Mouse (Mus musculus): ENCODE measurements at regions not wholly inside any gene's neighbourhood (a gene's known extent, or its start where the extent isn't known, plus 50 kb on each side); places are given as distances from the start of the nearest gene placed in this dataset.

DNA sequence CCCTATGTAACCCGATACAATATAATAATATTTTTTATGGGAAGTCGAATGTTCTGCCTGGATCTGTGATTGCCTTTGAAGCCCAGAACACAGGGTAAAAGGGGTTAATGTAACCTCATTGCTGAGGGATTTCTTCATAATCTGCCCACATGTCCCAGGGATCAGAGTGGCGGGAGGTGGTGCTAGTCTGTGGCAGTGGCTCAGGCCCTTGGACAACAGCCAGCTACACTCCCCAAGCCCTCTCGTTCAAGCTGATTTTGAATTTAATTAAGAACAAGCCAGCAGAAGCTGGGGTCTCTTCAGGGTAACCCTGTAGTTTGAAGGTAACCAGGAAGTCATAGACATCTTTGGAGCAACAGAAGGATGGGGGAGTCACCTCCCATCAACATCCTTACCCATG lies 171.5 kb downstream of the Sox9 start:
- no peak for ATAC-seq (ENCODE audit: low FRiP score, low read depth)
- Histone ChIP-seq H3K27ac (replicated peaks) (no peak overlapping the region), H3K9ac (no peak overlapping the region), H3K4me3 (no peak overlapping the region), H3K4me1 (replicated peaks) (0 out of 2 replicates have a peak, but pooled peaks cover 3% of the 10 kb centered on the region), H3K27me3 (no peaks in the 10 kb centered on the region), H3K4me2 (no peak overlapping the region), H3K36me3 (no peaks in the 10 kb centered on the region), H3K9me3 (no peaks in the 10 kb centered on the region)
- WGBS: 57% methylated on average over 4 of the region's 4 CpGs

DNA sequence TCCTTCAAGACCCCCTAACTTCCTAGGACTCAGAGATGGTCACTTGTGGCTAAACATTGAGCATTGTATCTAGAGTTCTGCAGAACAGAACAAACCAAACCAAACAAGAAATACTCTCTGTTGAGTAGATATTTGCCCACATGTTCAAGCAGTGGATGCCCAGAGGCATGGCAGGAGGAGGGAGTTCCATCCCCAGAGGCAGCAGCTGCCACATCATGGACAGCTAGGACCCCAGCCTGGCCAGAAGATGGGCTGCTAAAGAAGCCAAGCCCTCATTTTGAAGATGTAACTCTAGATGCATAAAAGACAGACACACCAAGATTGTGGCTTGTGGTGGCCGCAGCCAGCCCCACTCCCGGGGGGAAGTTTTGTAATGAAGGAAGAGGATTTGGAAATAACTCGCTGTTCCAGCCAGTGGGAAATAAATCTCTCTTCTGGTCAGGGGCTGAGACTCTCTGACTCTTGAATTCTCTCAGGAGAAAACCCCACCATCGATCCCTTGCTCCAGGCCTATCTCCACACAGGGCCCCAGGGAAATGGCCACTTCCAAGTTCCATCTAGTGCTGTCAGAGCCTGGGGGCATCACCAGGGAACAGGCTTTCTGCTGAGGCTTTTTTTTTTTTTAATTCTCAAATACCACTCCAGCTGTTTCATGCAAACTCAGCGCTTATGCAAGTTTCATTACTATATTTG lies 174.9 kb downstream of the Sox9 start:
- Histone ChIP-seq H3K27me3 (no peaks in the 10 kb centered on the region), H3K4me2 (no peak overlapping the region), H3K27ac (replicated peaks) (no peak overlapping the region), H3K9me3 (no peaks in the 10 kb centered on the region), H3K4me3 (no peak overlapping the region), H3K4me1 (replicated peaks) (peaks cover 12% of the 10 kb centered on the region; the same call in 1 of the 2 replicates), H3K36me3 (no peaks in the 10 kb centered on the region), H3K9ac (no peak overlapping the region)
- ATAC-seq (ENCODE audit: low FRiP score, low read depth): no peak
- WGBS: 68% methylated on average over 5 of the region's 5 CpGs

- H3K9me3 ChIP-seq: no peaks in the 10 kb centered on the region
- 17% methylated on average over 5 of the region's 5 CpGs for WGBS
- H3K27me3 ChIP-seq: no peaks in the 10 kb centered on the region
- peaks cover 9% of the 10 kb centered on the region; the same call in 1 of the 2 replicates for H3K4me1 ChIP-seq (replicated peaks)
- H3K9ac ChIP-seq: no peak overlapping the region
- no peaks in the 10 kb centered on the region for H3K36me3 ChIP-seq
- ATAC-seq (ENCODE audit: low FRiP score, low read depth): no peak
- no peak overlapping the region for H3K27ac ChIP-seq (replicated peaks)
- no peak overlapping the region for H3K4me3 ChIP-seq
- no peak overlapping the region for H3K4me2 ChIP-seq
Observed at GRCm38 (mm10) chr11:112959609-112960008, 177.6 kb downstream of the Sox9 start.

GRCm38 (mm10) chr11:112973286-112973685 lies 191.3 kb downstream of the Sox9 start:
- no peaks in the 10 kb centered on the region for H3K9me3 ChIP-seq
- no peak overlapping the region for H3K27ac ChIP-seq (replicated peaks)
- H3K4me1 ChIP-seq (replicated peaks): peaks cover 15% of the 10 kb centered on the region
- no peak overlapping the region for H3K4me3 ChIP-seq
- H3K27me3 ChIP-seq: no peaks in the 10 kb centered on the region
- WGBS: 59% methylated on average over 8 of the region's 8 CpGs
- no peak overlapping the region for H3K4me2 ChIP-seq
- H3K9ac ChIP-seq: no peak overlapping the region
- no peaks in the 10 kb centered on the region for H3K36me3 ChIP-seq
- no peak for ATAC-seq (ENCODE audit: low FRiP score, low read depth)

DNA sequence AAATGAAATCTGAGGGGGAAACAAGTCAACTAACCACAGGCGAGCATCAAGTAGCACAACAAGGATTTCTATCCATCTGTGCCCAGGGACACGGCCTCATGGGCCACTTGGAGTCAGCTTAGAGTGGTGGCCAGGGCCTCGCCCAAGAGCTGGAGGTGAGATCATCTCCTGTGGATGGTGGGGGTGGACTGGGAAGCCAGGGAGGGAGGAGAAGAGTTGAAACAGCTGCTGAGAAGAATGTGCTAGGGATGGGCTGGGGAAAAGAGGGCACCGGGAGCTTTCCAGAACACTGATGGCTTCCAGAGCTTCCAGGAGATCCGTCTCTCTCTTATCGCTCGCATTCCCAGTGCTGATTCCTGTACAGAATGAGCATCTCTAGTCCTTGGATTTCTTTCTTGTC lies 192.9 kb downstream of the Sox9 start:
- H3K9ac ChIP-seq: no peak overlapping the region
- H3K9me3 ChIP-seq: no peaks in the 10 kb centered on the region
- no peak overlapping the region for H3K4me2 ChIP-seq
- H3K27ac ChIP-seq (replicated peaks): no peak overlapping the region
- no peak for ATAC-seq (ENCODE audit: low FRiP score, low read depth)
- H3K4me1 ChIP-seq (replicated peaks): peaks cover 15% of the 10 kb centered on the region
- H3K36me3 ChIP-seq: no peaks in the 10 kb centered on the region
- H3K4me3 ChIP-seq: no peak overlapping the region
- H3K27me3 ChIP-seq: no peaks in the 10 kb centered on the region
- 97% methylated on average over 7 of the region's 7 CpGs for WGBS

- 0 out of 2 replicates have a peak overlapping the region, but pooled peaks have one; percentile 1 for H3K4me2 ChIP-seq
- no peaks in the 10 kb centered on the region for H3K27me3 ChIP-seq
- no peaks in the 10 kb centered on the region for H3K9me3 ChIP-seq
- H3K9ac ChIP-seq: no peak overlapping the region
- H3K27ac ChIP-seq (replicated peaks): peak overlapping the region; percentile 43
- no peaks in the 10 kb centered on the region for H3K36me3 ChIP-seq
- peaks cover 18% of the 10 kb centered on the region for H3K4me1 ChIP-seq (replicated peaks)
- 11% methylated on average over 12 of the region's 12 CpGs for WGBS
- no peak overlapping the region for H3K4me3 ChIP-seq
- ATAC-seq (ENCODE audit: low FRiP score, low read depth): peak; percentile 76
Observed at GRCm38 (mm10) chr11:112976914-112977785, 195.1 kb downstream of the Sox9 start.

DNA sequence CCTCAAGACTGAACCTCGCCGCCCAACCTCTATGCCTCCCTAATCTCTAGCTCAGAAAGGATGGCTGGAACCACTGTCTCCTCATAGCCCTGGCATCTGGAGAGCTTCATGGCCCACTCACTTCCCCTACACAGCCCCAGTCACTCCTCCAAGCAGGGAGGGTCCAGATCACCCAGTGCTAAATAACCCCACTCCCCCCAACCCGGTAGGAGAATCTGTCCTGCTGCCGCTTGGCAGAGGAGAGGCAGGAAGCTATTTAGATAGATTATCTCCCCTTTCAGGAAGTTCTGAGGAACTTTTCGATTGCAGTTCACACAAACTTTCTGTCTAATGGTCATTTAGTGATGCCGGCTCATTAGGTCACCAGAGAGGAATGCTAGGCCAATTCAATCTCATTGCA lies 196.9 kb downstream of the Sox9 start:
- no peak overlapping the region for H3K27ac ChIP-seq (replicated peaks)
- no peak overlapping the region for H3K9ac ChIP-seq
- WGBS: 67% methylated on average over 6 of the region's 6 CpGs
- peaks cover 31% of the 10 kb centered on the region for H3K4me1 ChIP-seq (replicated peaks)
- H3K4me2 ChIP-seq: no peak overlapping the region
- no peaks in the 10 kb centered on the region for H3K36me3 ChIP-seq
- ATAC-seq (ENCODE audit: low FRiP score, low read depth): no peak
- H3K9me3 ChIP-seq: no peaks in the 10 kb centered on the region
- no peaks in the 10 kb centered on the region for H3K27me3 ChIP-seq
- no peak overlapping the region for H3K4me3 ChIP-seq

DNA sequence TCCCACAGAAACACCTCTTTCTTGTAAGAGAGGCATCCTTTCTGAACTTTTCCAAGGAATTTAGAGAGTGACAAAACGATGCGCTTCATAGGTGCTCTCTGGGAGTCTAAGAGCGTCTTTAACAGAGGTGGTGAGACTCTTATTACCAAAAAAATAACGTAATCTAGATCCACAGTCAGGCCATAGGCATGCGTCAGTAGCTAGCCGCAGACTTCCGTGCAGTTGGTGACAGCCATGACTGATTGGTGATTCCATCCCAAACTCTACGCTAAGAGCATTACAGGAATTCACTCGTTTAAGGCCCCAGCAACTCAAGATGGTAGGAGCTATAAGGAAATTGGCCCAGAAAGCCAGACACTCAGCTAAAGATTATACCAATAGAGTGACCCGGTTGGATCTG lies 197.4 kb downstream of the Sox9 start:
- H3K27me3 ChIP-seq: no peaks in the 10 kb centered on the region
- H3K4me1 ChIP-seq (replicated peaks): peaks cover 31% of the 10 kb centered on the region
- no peak for ATAC-seq (ENCODE audit: low FRiP score, low read depth)
- H3K4me2 ChIP-seq: no peak overlapping the region
- H3K9ac ChIP-seq: no peak overlapping the region
- no peak overlapping the region for H3K4me3 ChIP-seq
- 69% methylated on average over 10 of the region's 10 CpGs for WGBS
- no peak overlapping the region for H3K27ac ChIP-seq (replicated peaks)
- no peaks in the 10 kb centered on the region for H3K36me3 ChIP-seq
- H3K9me3 ChIP-seq: no peaks in the 10 kb centered on the region

- Histone ChIP-seq H3K36me3 (no peaks in the 10 kb centered on the region), H3K27me3 (no peaks in the 10 kb centered on the region), H3K4me3 (no peak overlapping the region), H3K9me3 (no peaks in the 10 kb centered on the region), H3K4me1 (replicated peaks) (peaks cover 24% of the 10 kb centered on the region), H3K9ac (no peak overlapping the region), H3K27ac (replicated peaks) (peak overlapping the region; percentile 66), H3K4me2 (peak overlapping the region; percentile 34)
- WGBS: 17% methylated on average over 11 of the region's 11 CpGs
- ATAC-seq (ENCODE audit: low FRiP score, low read depth): peak; percentile 89
Observed at GRCm38 (mm10) chr11:112982165-112982801, 200.3 kb downstream of the Sox9 start.

- H3K9ac ChIP-seq: no peak overlapping the region
- H3K9me3 ChIP-seq: no peaks in the 10 kb centered on the region
- H3K4me1 ChIP-seq (replicated peaks): peaks cover 19% of the 10 kb centered on the region
- 31% methylated on average over 9 of the region's 9 CpGs for WGBS
- no peaks in the 10 kb centered on the region for H3K27me3 ChIP-seq
- H3K36me3 ChIP-seq: no peaks in the 10 kb centered on the region
- no peak overlapping the region for H3K4me3 ChIP-seq
- H3K27ac ChIP-seq (replicated peaks): peak overlapping the region; percentile 66
- peak; percentile 82 for ATAC-seq (ENCODE audit: low FRiP score, low read depth)
- peak overlapping the region; percentile 34 for H3K4me2 ChIP-seq
Observed at GRCm38 (mm10) chr11:112982802-112983591, 201.0 kb downstream of the Sox9 start.

DNA sequence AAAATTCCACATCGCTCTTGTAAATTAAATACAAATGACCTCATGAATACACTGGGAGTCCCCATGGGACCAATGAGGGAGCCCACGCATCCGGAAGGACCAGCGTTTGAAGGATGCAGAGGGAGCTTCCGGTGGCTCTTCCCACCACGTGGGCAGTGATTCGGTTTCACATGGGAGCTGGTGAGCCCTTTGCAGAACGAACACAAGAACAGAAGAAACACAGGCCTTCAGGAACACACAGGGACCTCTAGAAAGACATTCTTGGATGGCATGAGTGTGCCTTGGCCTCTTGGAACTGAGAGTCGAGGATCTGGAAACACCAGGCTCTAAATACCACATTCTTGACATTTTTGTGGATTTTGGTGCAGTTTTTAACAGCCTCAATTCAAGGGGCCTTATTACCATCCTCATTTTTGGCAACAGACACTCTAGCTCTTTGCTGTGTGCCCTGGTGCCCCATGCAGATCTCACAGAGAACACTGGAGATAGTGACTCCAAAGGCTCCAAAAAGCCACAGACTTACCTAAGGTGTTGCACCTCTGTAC lies 204.1 kb downstream of the Sox9 start:
- WGBS: 73% methylated on average over 9 of the region's 9 CpGs
- no peak for ATAC-seq (ENCODE audit: low FRiP score, low read depth)
- Histone ChIP-seq H3K4me2 (no peak overlapping the region), H3K4me3 (no peak overlapping the region), H3K9ac (no peak overlapping the region), H3K27me3 (no peaks in the 10 kb centered on the region), H3K9me3 (no peaks in the 10 kb centered on the region), H3K36me3 (no peaks in the 10 kb centered on the region), H3K27ac (replicated peaks) (no peak overlapping the region), H3K4me1 (replicated peaks) (peaks cover 30% of the 10 kb centered on the region)
